Mouse (Mus musculus) cerebellum, adult 2 months (tissue): ENCODE results near the gene Mkrn1.

Source experiments
- CTCF ChIP-seq: fragments of 200-500 bp; IDR thresholded peaks from 2 replicates; pipeline ENCODE4 v1.5.1; 2011; ENCODE audit warnings: low read depth, mild to moderate bottlenecking, control low read depth, low read length, moderate library complexity, borderline replicate concordance; ENCODE audit not compliant: insufficient read depth
- POLR2A ChIP-seq: fragments of 200-500 bp; IDR thresholded peaks from 2 replicates; pipeline ENCODE4 v1.6.1; 2011; ENCODE audit warnings: low read length, control low read depth, borderline replicate concordance; ENCODE audit not compliant: insufficient read depth

GRCm38 (mm10) chr6:39440207-39440606 is 19.9 kb upstream of the Mkrn1 start:
- TF ChIP-seq CTCF (no peak), POLR2A (no peak)
